Mouse (Mus musculus) megakaryocyte, adult 5-6 weeks (primary cell): Measurements from ENCODE around the gene Hspb2. TPM values are rescaled to one million over a fixed set of nuclear protein-coding genes. Genes with fewer than 3 reads are reported as not detected.

Experiments used
- ATAC-seq: 2 replicates; pipeline ENCODE4 v1.8.0; 2016; ENCODE audit warnings: mild to moderate bottlenecking, inconsistent platforms; ENCODE audit not compliant: poor library complexity, severe bottlenecking
- total RNA-seq, 2 experiments: library from RNA; stranded (forward) in 1 of 2; stranded (reverse) in 1 of 2; fragments of 153-499, 151-499 nt in 1 of 2; fragments of 221-1000, 200-1000 nt in 1 of 2; gene quantifications; 2 replicates each; pipeline versions ENCODE4 v1.2.3 to v1.2.4; 2015 to 2017

Hspb2 gene
- total RNA-seq (2015), result not detected in 2 replicates
- not detected in 2 replicates for total RNA-seq (2017)

DNA sequence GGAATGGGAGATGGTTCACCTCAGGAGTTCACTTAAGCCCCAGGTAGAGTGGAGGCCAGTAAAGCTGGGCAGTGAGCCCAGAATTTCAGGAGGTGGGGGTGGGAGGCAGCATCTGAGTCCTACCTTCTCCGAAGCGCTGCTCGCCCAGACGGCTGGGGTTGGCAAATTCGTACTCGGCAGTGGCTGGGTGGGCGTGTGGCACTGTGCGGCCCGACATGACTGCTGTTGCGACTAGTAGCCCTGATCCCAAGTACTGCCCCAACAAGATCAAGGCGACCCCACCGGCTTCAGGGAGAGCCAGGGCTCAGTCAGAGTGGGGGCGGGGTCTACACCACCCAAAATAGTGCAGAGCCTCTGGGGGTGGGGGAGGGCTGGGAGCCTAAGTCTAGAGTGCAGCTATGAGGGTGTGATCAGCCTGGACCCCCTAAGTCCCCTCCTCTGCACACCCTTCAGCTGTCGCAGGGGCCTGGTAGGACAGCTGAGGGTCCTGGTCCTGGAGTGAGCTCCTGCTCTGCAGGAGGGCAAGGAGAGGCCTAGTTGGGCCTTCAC, at the start of gene Hspb2:
Hspb2 (minus strand) TSS at position 301 of the 549 bp plus-strand sequence.
- no peak for ATAC-seq

DNA sequence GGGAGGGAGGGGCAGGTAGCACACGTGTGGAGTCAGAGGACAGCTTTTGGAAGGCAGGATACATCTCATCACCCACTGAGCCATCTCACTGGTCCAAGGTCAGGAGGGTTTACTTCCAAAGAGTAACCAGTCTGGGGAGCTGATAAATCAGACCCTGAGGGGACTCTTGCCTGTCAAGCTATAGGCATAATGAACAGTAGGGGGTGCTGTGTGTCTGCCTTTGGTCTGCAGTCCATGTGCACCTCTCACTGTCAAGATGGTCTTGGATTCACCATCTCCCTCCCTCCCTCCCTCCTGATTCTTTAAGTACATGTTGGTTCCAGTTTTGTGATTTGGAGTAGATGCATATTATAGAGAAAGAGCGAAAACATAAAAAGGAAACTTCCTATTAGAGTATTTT, 48.8 kb upstream of the Hspb2 start:
- ATAC-seq, result peak; percentile 80

DNA sequence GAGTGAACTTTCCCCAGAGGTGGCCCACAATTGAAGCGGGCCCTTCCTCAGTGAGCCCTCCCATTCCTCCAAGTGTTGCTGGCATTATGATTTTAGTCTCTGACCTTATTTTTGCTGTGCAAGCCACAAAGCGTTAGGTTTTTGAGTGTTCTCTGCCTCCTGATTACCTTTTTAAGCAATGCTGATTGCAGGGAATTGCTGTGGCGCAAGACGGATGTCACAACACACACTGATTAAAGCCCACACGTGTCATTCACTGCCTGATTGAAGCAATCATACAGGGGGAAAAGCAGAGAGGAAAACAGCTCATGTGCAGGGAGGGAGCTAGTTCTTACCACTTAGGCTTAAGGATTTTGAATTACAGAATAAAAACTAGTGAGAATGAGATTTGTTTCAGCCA, 46.2 kb upstream of the Hspb2 start:
- no peak for ATAC-seq

DNA sequence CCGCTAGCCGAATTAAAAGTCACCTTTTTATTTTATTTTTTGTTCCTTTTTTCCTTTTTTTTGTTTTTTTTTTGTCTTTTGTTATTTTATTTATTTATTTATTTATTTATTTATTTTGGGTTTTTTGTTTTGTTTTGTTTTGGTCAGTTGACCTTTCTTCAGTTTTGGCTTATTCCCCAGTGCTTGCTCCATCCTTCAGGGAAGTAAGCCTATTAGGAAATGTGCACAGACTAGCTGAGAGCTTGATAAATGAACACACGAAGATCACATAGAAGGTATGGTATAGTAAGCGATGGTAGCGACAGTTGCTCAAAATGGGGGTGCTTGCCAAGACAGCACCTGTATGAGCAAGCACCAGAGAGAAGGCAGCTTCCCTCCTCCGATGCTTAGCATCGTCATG, 45.5 kb upstream of the Hspb2 start:
- no peak for ATAC-seq

DNA sequence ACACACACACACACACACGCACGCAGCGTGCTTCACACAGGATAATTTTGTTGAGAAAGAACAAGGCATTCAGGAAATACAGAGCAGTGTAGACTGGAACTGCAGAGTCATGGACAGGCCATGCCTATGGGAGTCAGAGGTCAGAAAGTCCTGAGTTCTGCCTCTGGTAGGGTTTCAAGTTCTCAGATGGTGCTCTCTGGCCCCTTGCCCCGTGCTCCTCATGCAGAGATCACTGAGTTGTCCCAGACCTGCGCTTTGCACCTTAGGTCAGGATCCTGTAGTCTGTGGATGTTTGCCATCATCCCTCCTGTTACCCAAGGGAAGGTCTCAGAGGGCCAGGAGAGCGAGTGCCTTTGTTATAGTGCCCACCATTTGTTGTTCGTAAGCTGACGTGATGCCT, 44.6 kb upstream of the Hspb2 start:
- no peak for ATAC-seq

DNA sequence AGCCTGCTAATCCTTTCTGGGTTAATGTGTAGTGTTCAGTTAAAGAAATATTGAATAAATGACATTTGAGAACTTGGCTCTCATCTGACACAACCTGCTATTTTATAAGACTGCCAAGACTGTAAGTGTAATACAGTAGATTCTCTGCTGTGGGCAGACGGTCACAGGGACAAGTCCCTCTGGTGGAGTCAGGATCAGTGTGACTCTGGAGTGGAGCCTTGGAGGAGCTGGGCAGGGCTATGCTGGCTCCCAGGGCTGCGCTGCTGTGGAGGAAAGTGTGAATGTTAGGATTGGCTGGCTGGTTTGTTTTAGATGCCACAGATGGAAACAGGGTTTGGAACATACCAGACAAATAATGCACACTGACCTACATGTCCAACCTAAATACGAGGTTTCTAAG, 43.1 kb upstream of the Hspb2 start:
- ATAC-seq, result no peak

DNA sequence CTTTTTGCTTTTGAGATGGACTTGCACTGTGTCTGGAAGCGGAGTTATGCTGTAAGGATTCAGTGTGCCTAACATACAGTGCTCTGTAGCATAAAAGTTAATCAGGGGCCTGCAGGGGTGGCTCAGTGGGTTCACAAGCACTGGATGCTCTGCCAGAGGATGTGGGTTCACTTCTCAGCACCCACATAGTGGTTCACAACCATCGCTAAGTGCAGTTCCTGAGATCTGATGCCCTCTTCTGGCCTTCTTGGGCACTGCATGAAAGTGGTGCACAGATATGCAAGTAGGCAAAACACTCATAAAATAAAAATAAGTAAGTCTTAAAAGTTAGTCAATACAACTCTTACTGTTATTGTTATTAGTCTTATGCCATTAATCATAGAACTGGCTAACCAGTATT, 30.0 kb upstream of the Hspb2 start:
- ATAC-seq, result peak; percentile 64

DNA sequence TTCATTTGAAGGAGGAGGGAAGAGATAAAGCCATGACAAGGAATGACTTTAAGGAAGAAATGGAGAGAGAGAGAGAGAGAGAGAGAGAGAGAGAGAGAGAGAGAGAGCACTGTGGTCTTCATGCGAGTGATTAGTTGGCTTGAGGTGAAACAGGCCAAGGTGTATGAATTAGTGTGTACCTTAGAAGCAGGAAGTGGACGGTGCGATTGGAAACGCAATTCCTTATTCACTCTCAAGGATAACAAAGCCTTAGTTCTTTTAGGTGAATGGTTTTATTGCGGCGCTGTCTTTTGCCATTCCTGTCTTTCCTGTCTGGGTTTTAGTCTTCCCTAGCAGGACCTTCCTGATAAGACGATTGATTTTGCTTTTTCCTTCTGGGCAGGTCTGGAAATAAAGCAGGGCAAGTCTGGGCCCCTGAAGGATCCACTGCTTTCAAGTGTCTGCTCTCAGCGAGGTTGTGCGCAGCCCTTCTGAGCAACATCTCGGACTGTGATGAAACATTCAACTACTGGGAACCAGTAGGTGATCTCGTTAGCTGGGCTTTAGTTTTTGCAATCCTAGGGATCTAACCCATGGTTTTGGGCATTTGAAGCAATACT, 24.1 kb upstream of the Hspb2 start:
- no peak for ATAC-seq

DNA sequence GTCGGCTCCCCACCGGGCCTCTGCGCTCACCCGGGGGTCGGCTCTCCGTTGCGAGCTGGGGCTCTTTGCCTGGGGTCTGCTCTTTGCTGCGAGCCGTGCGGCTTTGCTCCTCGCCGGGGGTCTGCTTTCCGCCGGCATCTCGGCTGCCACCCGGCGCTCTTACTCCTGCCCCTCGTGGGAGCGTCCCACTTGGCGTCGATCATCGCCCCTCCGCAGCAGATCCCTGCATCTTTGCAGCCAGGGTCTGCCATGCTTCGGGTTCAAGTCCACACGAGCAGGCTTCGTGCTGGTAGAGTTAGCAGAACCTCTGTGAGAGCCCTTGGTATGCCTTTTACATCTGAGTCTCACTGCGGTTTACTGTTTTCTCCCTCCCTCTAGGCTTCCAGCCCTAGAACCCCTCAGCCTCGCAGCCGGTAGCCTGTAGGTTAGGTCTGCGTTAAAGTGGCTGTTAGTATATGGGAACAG, 23.5 kb upstream of the Hspb2 start:
- ATAC-seq, result peak; percentile 39

DNA sequence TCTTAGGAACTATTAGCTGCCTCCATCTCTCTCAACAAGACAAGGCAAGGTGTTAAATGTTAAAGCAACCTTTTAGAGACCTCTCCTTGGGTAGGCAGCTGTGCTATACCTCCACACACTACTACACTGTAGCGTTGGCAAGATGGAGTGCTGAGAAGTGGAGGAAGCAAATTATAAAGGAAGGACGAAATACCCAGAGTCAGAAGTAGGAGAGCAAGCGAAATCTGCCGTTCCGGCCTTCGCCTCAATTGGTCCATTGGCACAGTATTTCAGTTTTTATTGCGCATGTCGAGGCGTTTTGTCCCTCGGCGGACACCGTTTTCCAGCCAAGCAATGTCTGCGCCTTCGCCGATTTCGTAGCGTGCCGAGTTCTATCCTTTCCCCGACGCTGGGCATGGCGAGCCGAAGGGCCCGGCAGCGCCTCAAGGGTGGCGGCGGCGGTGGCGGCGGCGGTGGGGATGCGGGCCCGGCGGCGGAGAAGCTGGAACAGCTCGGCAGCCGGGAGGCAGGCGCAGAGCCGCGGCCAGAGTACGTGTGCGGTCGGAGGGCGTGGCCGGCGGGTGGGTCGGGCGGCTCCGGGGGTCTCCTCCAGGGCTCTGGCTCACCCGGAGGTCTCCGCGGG, 22.9 kb upstream of the Hspb2 start, which contains the start of the genes Alg9 and 1110032A03Rik:
Alg9 (plus strand) TSS at position 29 of the 622 bp plus-strand sequence.
1110032A03Rik (minus strand) TSS at position 530 of the 622 bp plus-strand sequence.
- ATAC-seq, result peak; percentile 80

DNA sequence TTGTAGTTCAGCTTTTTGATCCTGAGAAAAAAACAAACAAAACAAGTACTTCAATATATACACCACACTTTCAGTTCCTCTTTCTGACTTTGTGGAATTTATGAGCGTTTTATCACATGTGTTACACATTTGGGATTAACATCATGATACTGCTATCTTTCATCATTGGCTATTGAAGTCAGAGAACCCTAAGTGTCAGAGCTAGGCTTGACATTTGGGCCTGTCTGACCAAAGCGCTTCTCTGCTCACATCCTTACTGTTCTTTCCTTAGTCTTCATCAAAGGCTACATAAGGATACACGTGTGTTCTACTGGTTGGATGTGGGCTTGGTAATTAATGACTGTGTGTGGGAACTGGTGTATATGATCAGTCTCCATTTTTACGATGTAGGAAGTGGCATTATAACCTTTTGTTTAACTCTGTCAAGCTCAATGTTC, 21.9 kb upstream of the Hspb2 start:
- ATAC-seq, result peak; percentile 60

DNA sequence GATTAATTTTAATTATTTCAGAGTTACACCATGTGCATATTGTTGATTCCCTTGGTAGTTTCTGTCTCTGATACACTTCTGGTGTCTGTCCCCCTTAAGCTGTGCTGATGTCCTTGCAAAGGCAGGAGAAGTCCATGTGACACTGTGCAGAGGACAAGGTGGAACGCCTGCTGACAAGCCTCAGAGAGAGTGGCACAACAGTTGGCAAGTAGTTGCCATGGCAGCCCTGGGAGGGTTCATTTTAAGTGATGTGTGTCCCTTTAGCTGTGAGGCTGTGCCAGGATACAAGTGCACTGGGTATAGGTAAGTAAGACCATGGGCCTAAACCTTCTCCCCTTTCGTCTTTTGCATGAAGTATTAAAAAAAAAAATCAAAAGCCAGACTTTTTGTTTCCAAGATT, 17.9 kb upstream of the Hspb2 start:
- ATAC-seq, result no peak

DNA sequence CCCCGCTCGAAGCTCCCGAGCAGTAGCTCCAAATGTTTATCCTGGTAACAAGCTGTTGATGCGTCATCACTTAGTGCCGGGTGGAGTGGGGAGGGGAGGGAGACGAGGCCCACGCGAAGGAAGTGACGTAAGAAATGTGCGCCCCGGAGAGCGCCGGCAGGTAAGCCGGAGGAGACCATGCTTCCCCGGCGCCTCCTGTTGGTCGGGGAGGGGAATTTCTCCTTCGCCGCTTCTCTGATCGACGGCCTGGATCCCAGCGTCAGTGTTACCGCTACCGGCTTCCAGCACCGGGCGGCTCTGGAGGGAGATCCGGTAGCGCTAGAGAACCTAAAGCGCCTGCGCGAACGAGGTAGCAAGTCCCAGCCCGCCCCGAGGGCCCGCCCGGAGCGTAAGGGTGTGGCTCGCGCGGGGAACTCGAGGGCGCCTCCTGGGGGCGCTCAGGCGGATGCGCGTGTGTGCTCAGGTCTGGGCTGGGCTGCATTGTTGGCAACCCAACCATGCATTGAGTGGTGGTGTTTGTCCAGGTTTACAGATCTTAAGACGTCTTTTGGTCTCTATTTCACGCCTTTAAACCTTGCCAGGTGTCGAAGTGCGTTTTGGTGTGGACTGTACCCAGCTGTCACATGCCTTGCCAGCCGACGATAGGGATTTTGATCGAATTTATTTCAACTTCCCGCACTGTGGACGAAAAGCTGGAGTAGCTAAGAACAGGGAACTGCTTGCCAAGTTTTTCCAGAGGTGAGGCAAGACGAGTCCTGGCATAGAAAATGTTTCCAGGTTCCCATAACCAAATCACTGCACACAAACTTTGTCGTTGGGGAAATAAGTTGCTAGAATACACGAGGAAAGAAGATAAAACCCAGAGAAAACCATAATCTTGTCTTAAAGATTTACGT, 16.2 kb upstream of the Hspb2 start, which contains the start of gene Fdxacb1:
Fdxacb1 (plus strand) TSS at position 130 of the 896 bp plus-strand sequence.
- ATAC-seq, result peak; percentile 97

DNA sequence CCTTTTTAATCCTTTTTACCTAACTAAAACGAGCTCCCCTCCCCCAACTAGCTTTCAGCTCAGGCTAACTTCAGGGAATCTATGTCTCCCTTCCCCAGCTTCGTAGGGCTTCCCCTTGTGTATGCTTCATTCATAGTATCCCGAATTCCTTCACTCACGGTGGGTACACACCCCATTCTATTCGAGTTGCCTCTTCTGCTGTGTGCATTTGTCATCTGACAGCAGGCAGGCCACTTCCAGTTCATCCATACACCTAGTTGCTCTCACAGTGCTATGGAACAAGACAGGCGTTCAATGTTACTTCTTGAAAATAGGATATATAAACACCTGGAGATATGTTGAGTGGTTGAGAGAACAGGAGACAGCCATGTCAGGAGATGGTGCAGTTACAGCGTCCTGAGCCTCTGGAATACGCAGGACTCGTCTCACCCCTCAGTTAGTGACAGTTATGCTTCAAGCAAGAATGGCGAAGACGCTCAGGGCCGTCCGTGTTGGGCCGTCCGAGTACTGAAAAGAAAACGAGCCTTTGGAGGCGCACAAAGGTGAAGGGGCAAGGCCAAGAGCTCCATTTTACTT, 15.5 kb upstream of the Hspb2 start:
- peak; percentile 13 for ATAC-seq

DNA sequence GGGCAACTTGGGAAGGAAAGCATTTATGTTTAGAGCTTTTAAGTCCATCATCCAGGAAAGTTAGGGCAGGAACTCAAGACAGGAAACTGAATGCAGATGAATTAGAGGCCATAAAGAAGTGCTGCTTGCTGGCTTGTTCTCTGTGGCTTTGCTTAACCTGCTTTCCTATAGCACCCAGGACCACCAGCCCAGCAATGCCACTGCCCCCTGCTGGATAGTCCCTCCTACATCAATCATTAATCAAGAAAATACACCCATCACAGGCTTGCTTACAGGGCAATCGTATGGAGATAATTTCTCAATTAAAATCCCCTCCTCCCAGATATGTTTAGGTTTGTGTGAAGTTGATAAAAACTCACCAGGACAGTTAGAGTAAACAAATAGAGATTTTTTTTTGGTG, 11.2 kb upstream of the Hspb2 start:
- ATAC-seq, result no peak

DNA sequence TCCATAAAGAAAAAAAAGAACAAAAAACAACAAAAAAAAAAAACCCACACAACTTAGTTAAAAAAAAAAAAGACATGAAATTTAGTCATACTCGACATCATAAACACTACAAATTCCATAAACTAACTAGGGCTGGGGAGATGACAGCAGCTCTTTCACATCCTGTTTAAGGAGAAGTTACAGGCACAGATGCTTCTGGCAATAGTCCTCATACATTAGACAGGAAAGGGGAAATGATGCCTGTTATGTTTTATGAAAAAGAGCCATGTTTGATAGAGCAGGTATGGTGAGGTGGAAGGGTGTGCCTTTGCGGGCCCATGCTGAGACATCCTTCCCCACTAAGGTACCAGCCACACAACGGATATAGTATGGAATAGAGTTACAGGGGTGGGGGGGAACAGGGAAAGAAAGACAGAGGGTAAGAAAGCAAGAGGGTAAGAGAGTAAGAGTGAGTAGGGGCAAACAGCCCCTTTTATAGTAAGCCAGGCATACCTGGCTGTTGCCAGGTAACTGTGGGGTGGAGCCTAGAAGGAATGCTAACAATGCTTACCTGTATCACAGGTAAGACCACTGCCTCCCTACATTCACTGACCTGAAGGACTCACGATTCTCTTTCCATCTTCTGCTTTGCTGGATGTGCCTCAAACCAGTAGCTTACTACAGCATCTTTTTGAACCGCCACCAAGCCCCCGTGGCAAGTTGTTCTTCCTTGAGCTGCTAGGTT, 9.5 kb upstream of the Hspb2 start:
- ATAC-seq, result peak; percentile 94

DNA sequence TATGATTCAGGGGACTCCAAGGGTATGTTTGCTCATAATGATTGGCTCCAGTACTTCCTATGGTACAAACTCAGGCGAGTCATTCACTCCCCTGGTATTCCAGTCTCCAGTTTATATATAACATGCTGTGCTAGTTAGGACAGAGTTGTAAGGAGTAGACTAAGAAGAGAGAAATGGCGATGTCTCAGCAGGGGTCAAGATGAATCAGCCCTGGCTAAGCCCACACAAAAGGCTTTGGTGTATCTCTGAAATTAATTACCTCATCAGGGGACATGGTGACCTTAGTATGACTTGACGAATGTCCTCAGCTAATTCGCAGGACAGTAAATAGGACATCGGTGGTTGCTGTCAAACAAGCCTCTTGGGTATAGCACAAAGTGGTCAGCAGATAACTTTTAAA, 4.6 kb upstream of the Hspb2 start:
- ATAC-seq, result no peak

DNA sequence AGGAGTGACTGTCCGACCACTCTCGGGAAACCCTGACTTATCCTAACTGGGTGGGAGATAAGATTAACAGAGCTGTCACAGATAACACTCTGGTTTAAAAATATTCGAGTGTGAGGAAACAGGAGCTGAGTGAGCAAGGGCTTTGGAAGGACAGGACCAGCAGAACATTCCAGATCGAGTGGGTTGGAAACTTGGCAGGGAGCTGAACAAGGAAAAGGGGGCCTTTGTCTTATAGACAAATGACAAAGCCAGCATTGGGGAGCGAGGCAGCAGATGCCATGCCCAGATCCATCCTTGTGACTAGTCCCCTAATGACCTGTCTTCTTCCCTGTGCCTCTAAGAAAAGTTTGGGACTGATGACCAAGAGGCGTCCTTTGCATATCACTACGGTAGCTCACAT, 1.8 kb upstream of the Hspb2 start:
- no peak for ATAC-seq

DNA sequence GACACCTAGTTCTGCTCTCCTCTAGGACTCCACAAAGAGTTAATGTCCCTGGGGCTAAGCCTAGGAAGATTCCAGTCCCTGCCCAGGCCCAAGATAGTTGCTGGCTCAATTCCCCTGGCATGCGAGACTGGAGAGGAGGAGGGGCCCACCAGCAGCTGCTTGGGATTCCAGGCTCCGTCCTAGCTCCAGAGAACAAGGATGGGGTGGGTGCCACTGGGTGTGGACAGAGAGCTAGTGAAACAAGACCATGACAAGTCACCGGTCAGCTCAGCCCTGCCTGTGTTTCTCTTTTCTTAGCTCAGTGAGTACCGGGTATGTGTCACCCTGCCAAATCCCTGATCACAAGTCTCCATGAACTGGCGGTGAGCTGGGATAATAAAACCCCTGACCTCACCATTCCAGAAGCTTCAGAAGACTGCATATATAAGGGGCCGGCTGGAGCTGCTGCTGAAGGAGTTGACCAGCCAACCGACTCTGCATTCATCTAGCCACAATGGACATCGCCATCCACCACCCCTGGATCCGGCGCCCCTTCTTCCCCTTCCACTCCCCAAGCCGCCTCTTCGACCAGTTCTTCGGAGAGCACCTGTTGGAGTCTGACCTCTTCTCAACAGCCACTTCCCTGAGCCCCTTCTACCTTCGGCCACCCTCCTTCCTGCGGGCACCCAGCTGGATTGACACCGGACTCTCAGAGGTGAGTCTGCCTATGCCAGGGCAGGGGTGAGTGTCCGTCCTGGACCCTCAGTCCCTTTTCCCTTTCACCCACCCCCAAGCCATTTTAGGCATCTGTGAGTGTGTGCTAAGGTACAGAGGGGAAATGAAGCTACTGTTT, 846 bp upstream of the Hspb2 start:
- ATAC-seq, result no peak
